ENCODE assay signal across 38 mouse cellular contexts in the genomic region with DNA sequence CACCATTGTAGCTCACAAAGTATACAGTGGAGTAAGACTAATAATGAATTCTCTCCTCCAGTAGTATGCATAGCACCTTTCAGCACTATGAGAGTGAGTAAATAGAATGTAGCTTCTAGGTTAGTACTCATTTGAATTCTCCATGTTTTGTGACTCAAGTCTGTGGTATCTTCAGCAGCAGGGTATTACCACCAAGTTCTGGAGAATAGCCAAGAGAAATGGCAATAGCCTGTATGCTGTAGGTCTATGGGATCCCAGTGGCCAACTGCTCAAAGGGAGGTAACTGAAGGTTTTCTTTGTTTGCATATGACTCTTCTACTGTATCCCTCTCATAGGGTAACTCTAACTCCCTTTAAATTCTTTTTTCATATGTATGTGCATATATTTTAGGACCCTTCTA. TPM values are rescaled to one million over a fixed set of nuclear protein-coding genes. Genes with fewer than 3 reads are reported as not detected.
"Had no signal": no experiment of that assay in that cellular context is flagged by ENCODE, and none has a peak within 500 bp of the region (broad histone marks: within the 10 kb centered on the region; RNA-seq: fewer than 3 reads in every experiment).

No protein-coding gene starts in this region.

- H3K27ac ChIP-seq: heart, embryonic 10.5 days; hindbrain, embryonic 13.5 days; hindbrain, embryonic 15.5 days; hindbrain, postnatal 0 days; layer of hippocampus, adult 2 months; left cerebral cortex, adult 2 months; limb, embryonic 10.5 days; limb, embryonic 12.5 days; liver, embryonic 13.5 days; liver, embryonic 15.5 days had no signal

- H3K4me2 ChIP-seq: heart, embryonic 12.5 days; hindbrain, embryonic 13.5 days; hindbrain, embryonic 15.5 days; limb, embryonic 12.5 days; liver, embryonic 11.5 days; liver, embryonic 13.5 days; liver, embryonic 15.5 days had no signal

- H3K9ac ChIP-seq: heart, embryonic 12.5 days; hindbrain, embryonic 13.5 days; hindbrain, embryonic 15.5 days; limb, embryonic 12.5 days; liver, embryonic 13.5 days; liver, embryonic 15.5 days had no signal

- H3K36me3 ChIP-seq: limb, embryonic 10.5 days; liver, embryonic 13.5 days had no signal

- H3K27me3 ChIP-seq: heart, embryonic 12.5 days; hindbrain, embryonic 13.5 days; hindbrain, embryonic 15.5 days; limb, embryonic 12.5 days; liver, embryonic 13.5 days; liver, embryonic 15.5 days had no signal

- H3K9me3 ChIP-seq: heart, embryonic 10.5 days; hindbrain, embryonic 13.5 days; hindbrain, embryonic 15.5 days; limb, embryonic 10.5 days; liver, embryonic 13.5 days; liver, embryonic 15.5 days had no signal

- H3K4me1 ChIP-seq: heart, embryonic 10.5 days; heart, embryonic 12.5 days; hindbrain, embryonic 13.5 days; hindbrain, embryonic 15.5 days; limb, embryonic 10.5 days; limb, embryonic 12.5 days; liver, embryonic 13.5 days; liver, embryonic 15.5 days had no signal

- H3K4me3 ChIP-seq: heart, embryonic 10.5 days; heart, embryonic 12.5 days; hindbrain, embryonic 13.5 days; hindbrain, embryonic 15.5 days; layer of hippocampus, adult 2 months; left cerebral cortex, adult 2 months; limb, embryonic 10.5 days; limb, embryonic 12.5 days; liver, embryonic 13.5 days; liver, embryonic 15.5 days had no signal

- ATAC-seq: hindbrain, postnatal 0 days; intestine, embryonic 16.5 days had no signal

- DNase-seq: gastrocnemius, postnatal 14 days; gastrocnemius, postnatal 36 days; heart, adult 18-20 months; heart, postnatal 10 days; kidney, adult 11 months; kidney, adult 2 months; kidney, adult 9 months; kidney, postnatal 10 days; kidney, postnatal 25 days; kidney, postnatal 4 days; liver; liver, embryonic 13.5 days had no signal

RNA-seq across cellular contexts. Expression of a gene that starts 50.8 kb away (rescaled TPM):
- total RNA-seq: gastrocnemius, adult 18-20 months; gastrocnemius, adult 8-10 months; gastrocnemius, postnatal 14 days; gastrocnemius, postnatal 36 days; heart, adult 18-20 months; heart, adult 8-10 months; heart, postnatal 10 days; heart, postnatal 25 days; hematopoietic stem cell, adult 5-6 weeks; hindbrain, postnatal 0 days; layer of hippocampus, adult 2 months; layer of hippocampus, postnatal 10 days; layer of hippocampus, postnatal 25 days; left cerebral cortex, adult 2 months; left cerebral cortex, postnatal 14 days; left cerebral cortex, postnatal 36 days had no signal
- polyA plus RNA-seq: gonadal fat pad, adult 2 months; heart, embryonic 10.5 days; heart, embryonic 14.5 days; heart, embryonic 16.5 days; hindbrain, embryonic 11.5 days; intestine, embryonic 14.5 days; intestine, embryonic 16.5 days; kidney, adult 2 months; limb, embryonic 10.5 days; limb, embryonic 12.5 days; liver, embryonic 11.5 days had no signal
